Mouse (Mus musculus): Measurements from ENCODE around the gene Snap29.

GRCm38 (mm10) chr16:17406512-17407231 is 886 bp downstream of the Snap29 start:
- TF ChIP-seq CTCF (IDR thresholded peaks at IDR 0.05; ENCODE audit: low read depth, low read length) = no peak
- TF ChIP-seq TAL1 (conservative IDR thresholded peaks at IDR 0.05; ENCODE audit: low read depth, low read length) = no peak

Data from G1E (cell line).